Mouse (Mus musculus) limb, embryonic 15.5 days (tissue): ENCODE results near the gene Sh2d6. TPM values are rescaled to one million over a fixed set of nuclear protein-coding genes. Genes with fewer than 3 reads are reported as not detected.

Experiments used
- ATAC-seq: fragments of 200-750 bp; cut with Nextera tagmentation; 2 replicates; pipeline ENCODE4 v1.8.0; 2017; ENCODE audit warnings: low read depth, moderate TSS enrichment; ENCODE audit not compliant: insufficient number of reproducible peaks, low FRiP score, low TSS enrichment
- H3K27ac ChIP-seq: fragments of 300-500 bp; sonication (generic); 2 replicates; pipeline ENCODE4 v1.5.1; 2015; ENCODE audit warnings: moderate library complexity, mild to moderate bottlenecking, inconsistent platforms
- H3K27me3 ChIP-seq: fragments of 300-500 bp; sonication (generic); 2 replicates; pipeline ENCODE4 v1.6.1; 2015; ENCODE audit warnings: inconsistent platforms
- H3K36me3 ChIP-seq: fragments of 300-500 bp; sonication (generic); 2 replicates; pipeline ENCODE4 v1.6.1; 2015; ENCODE audit warnings: inconsistent platforms
- H3K4me1 ChIP-seq: fragments of 300-500 bp; sonication (generic); 2 replicates; pipeline ENCODE4 v1.6.1; 2015; ENCODE audit warnings: inconsistent platforms
- H3K4me2 ChIP-seq: fragments of 300-500 bp; sonication (generic); 2 replicates; pipeline ENCODE4 v1.6.1; 2015; ENCODE audit warnings: mild to moderate bottlenecking, inconsistent platforms
- H3K4me3 ChIP-seq: fragments of 300-500 bp; sonication (generic); 2 replicates; pipeline ENCODE4 v1.5.1; 2015; ENCODE audit warnings: mild to moderate bottlenecking, inconsistent platforms
- H3K9ac ChIP-seq: fragments of 300-500 bp; sonication (generic); 2 replicates; pipeline ENCODE4 v1.6.1; 2015; ENCODE audit warnings: inconsistent platforms
- H3K9me3 ChIP-seq: fragments of 300-500 bp; sonication (generic); 2 replicates; pipeline ENCODE4 v1.6.1; 2016; ENCODE audit warnings: inconsistent platforms
- WGBS: fragments of 180-500 bp; shearing (Covaris S2); methylation state at CpG from one replicate; pipeline ENCODE4 v1.1.7; 2015; 5-methylcytosine and 5-hydroxymethylcytosine counted together
- polyA plus RNA-seq: library from polyadenylated mRNA; unstranded; fragments of >200 nt; fragmentation: Nextera tagmentation; extraction: Ambion mirVana; gene quantifications from 2 replicates; pipeline ENCODE4 v1.2.1, GENCODE M21; 2015

Sh2d6 gene
- polyA plus RNA-seq, 1 experiment from 2014 or later, result 0.36 TPM

DNA sequence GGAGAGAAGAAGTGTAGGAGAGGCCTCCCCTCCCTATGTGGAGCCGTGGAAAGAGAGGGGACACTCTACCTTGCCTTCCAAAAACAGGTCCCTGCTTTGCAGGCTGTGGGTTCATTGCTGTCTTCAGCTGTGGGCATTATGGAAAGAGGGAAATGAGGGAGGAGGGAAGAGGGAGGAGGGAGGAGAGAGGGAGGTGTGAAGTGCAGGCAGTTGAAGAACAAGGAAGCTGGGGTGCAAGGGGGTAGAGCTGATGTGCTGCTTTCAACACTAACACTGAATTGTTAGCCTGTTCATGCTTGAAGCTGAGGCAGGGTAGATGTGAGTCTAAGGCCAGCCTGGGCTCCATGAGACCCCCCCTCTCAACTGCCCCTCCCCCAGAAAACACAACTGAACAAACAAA, 2.7 kb downstream of the Sh2d6 start:
- H3K4me1 ChIP-seq, result peaks cover 20% of the 10 kb centered on the region
- H3K4me3 ChIP-seq, result no peak overlapping the region
- no peak for ATAC-seq
- no peak overlapping the region for H3K27ac ChIP-seq
- no peak overlapping the region for H3K4me2 ChIP-seq
- no peak overlapping the region for H3K9ac ChIP-seq
- WGBS, result 68% methylated on average over 1 of the region's 1 CpGs
- H3K9me3 ChIP-seq, result no peaks in the 10 kb centered on the region
- H3K27me3 ChIP-seq, result no peaks in the 10 kb centered on the region
- H3K36me3 ChIP-seq, result no peaks in the 10 kb centered on the region

- ATAC-seq, result no peak
- H3K4me1 ChIP-seq, result peaks cover 50% of the 10 kb centered on the region
- no peak overlapping the region for H3K27ac ChIP-seq
- no peak overlapping the region for H3K4me2 ChIP-seq
- H3K9me3 ChIP-seq, result no peaks in the 10 kb centered on the region
- H3K9ac ChIP-seq, result no peak overlapping the region
- H3K36me3 ChIP-seq, result no peaks in the 10 kb centered on the region
- no peaks in the 10 kb centered on the region for H3K27me3 ChIP-seq
- H3K4me3 ChIP-seq, result no peak overlapping the region
- 86% methylated on average over 6 of the region's 6 CpGs for WGBS
Measured at GRCm38 (mm10) chr6:72515644-72516043, 5.9 kb downstream of the Sh2d6 start.

GRCm38 (mm10) chr6:72513071-72513440, 8.5 kb downstream of the Sh2d6 start:
- Histone ChIP-seq H3K27me3 (no peaks in the 10 kb centered on the region), H3K4me1 (peaks cover 49% of the 10 kb centered on the region), H3K9ac (0 out of 2 replicates have a peak overlapping the region, but pooled peaks have one; percentile 21), H3K9me3 (no peaks in the 10 kb centered on the region), H3K4me3 (peak overlapping the region; percentile 33; the same call in 1 of the 2 replicates), H3K36me3 (no peaks in the 10 kb centered on the region), H3K27ac (peak overlapping the region; percentile 87), H3K4me2 (peak overlapping the region; percentile 58)
- ATAC-seq, result no peak
- 34% methylated on average over 7 of the region's 7 CpGs for WGBS

- H3K4me2 ChIP-seq, result peak overlapping the region; percentile 58
- no peaks in the 10 kb centered on the region for H3K27me3 ChIP-seq
- H3K4me1 ChIP-seq, result peaks cover 49% of the 10 kb centered on the region
- H3K4me3 ChIP-seq, result peak overlapping the region; percentile 33
- no peaks in the 10 kb centered on the region for H3K36me3 ChIP-seq
- H3K27ac ChIP-seq, result peak overlapping the region; percentile 87
- 0 out of 2 replicates have a peak overlapping the region, but pooled peaks have one; percentile 21 for H3K9ac ChIP-seq
- WGBS, result 5% methylated on average over 32 of the region's 33 CpGs
- peak; percentile 64 for ATAC-seq
- no peaks in the 10 kb centered on the region for H3K9me3 ChIP-seq
Measured at GRCm38 (mm10) chr6:72512386-72513070, 9.0 kb downstream of the Sh2d6 start.

GRCm38 (mm10) chr6:72510686-72511421, 10.7 kb downstream of the Sh2d6 start:
- no peak overlapping the region for H3K9ac ChIP-seq
- H3K36me3 ChIP-seq, result no peaks in the 10 kb centered on the region
- H3K27ac ChIP-seq, result peak overlapping the region; percentile 67
- peaks cover 49% of the 10 kb centered on the region for H3K4me1 ChIP-seq
- ATAC-seq, result no peak
- no peak overlapping the region for H3K4me2 ChIP-seq
- no peaks in the 10 kb centered on the region for H3K27me3 ChIP-seq
- no peaks in the 10 kb centered on the region for H3K9me3 ChIP-seq
- no peak overlapping the region for H3K4me3 ChIP-seq
- 48% methylated on average over 6 of the region's 6 CpGs for WGBS

GRCm38 (mm10) chr6:72509872-72510435, 11.6 kb downstream of the Sh2d6 start:
- Histone ChIP-seq H3K9ac (no peak overlapping the region), H3K4me1 (peaks cover 49% of the 10 kb centered on the region), H3K9me3 (no peaks in the 10 kb centered on the region), H3K4me2 (no peak overlapping the region), H3K4me3 (no peak overlapping the region), H3K27ac (peak overlapping the region; percentile 67), H3K27me3 (no peaks in the 10 kb centered on the region), H3K36me3 (no peaks in the 10 kb centered on the region)
- no peak for ATAC-seq
- 64% methylated on average over 2 of the region's 2 CpGs for WGBS

- H3K27ac ChIP-seq, result peak overlapping the region; percentile 71
- no peak overlapping the region for H3K4me3 ChIP-seq
- no peaks in the 10 kb centered on the region for H3K36me3 ChIP-seq
- no peak for ATAC-seq
- H3K4me1 ChIP-seq, result peaks cover 43% of the 10 kb centered on the region
- H3K9ac ChIP-seq, result no peak overlapping the region
- 54% methylated on average over 4 of the region's 4 CpGs for WGBS
- no peaks in the 10 kb centered on the region for H3K27me3 ChIP-seq
- no peak overlapping the region for H3K4me2 ChIP-seq
- H3K9me3 ChIP-seq, result no peaks in the 10 kb centered on the region
Measured at GRCm38 (mm10) chr6:72508596-72508995, 12.9 kb downstream of the Sh2d6 start.

- Histone ChIP-seq H3K4me1 (peaks cover 20% of the 10 kb centered on the region), H3K4me2 (no peak overlapping the region), H3K27ac (no peak overlapping the region), H3K27me3 (no peaks in the 10 kb centered on the region), H3K9me3 (no peaks in the 10 kb centered on the region), H3K9ac (no peak overlapping the region), H3K4me3 (no peak overlapping the region), H3K36me3 (no peaks in the 10 kb centered on the region)
- 74% methylated on average over 1 of the region's 1 CpGs for WGBS
- no peak for ATAC-seq
Measured at GRCm38 (mm10) chr6:72506104-72506503, 15.4 kb downstream of the Sh2d6 start.

DNA sequence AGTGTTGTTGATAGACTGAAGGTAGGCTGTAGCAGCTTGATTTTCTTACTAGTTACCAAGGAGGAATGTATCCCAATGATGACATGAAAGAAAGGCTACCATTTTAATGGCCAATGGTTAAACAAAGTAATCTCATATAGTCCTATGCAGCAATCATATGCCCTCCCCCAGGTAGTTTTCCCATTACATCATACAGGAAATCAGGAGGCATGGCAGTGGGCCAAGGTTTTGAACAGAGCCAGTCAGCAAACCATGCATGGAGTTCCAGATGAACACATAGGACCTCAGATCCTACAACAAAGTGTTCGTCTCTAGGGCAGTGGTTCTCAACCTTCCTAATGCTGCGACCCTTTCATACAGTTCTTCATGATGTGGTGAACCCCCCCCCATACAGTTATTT, 17.6 kb downstream of the Sh2d6 start:
- no peaks in the 10 kb centered on the region for H3K9me3 ChIP-seq
- H3K27me3 ChIP-seq, result no peaks in the 10 kb centered on the region
- H3K4me2 ChIP-seq, result no peak overlapping the region
- H3K4me1 ChIP-seq, result peaks cover 10% of the 10 kb centered on the region
- no peaks in the 10 kb centered on the region for H3K36me3 ChIP-seq
- no peak for ATAC-seq
- H3K9ac ChIP-seq, result no peak overlapping the region
- H3K4me3 ChIP-seq, result no peak overlapping the region
- H3K27ac ChIP-seq, result no peak overlapping the region
- WGBS, result 62% methylated on average over 2 of the region's 2 CpGs

DNA sequence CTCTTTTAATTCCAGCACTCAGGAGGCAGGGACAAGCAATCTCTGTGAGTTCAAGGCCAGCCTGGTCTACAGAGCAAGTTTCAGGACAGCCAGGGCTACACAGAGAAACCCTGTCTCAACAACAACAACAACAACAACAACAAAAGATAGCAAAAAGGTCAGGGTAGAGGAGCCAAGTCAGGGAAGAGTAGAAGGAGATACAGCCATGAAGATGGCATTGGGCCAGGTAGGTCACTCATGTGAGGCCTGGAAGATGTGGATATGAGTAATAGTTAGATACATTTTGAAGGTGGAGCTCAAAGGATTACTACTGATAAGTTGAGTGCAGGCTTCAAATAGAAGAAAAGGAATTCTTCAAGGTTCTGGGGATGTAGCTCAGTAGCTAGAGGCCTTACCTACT, 18.2 kb downstream of the Sh2d6 start:
- no peak for ATAC-seq

DNA sequence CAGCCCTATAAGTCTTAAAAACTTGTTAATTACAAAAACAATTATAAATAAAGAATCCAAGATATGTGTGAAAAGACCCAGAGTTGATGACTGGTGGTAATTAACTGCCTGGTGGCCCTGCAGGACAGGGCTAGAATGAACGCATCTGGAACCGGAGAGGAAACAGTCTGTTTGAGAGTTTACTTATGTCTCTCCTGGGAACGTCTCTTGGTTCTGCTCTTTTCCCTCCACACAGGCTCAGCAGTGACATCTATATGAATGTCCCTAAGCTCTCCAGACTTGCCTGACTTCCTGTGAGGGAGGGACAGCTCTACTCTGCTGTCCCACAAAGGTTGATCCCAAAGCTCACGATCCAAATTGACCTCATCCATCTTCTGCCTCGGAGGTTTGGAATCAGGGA, 22.6 kb downstream of the Sh2d6 start:
- Histone ChIP-seq H3K4me1 (peaks cover 13% of the 10 kb centered on the region), H3K27ac (no peak overlapping the region), H3K4me2 (no peak overlapping the region), H3K9me3 (no peaks in the 10 kb centered on the region), H3K27me3 (no peaks in the 10 kb centered on the region), H3K9ac (no peak overlapping the region), H3K4me3 (no peak overlapping the region), H3K36me3 (no peaks in the 10 kb centered on the region)
- ATAC-seq, result no peak
- 48% methylated on average over 5 of the region's 5 CpGs for WGBS

More for the DNA sequence above, 18.2 kb downstream of the Sh2d6 start:
- Histone ChIP-seq H3K4me3 (no peak overlapping the region), H3K9ac (no peak overlapping the region), H3K27me3 (no peaks in the 10 kb centered on the region), H3K4me1 (peaks cover 7% of the 10 kb centered on the region; the same call in 1 of the 2 replicates), H3K36me3 (no peaks in the 10 kb centered on the region), H3K27ac (no peak overlapping the region), H3K4me2 (no peak overlapping the region), H3K9me3 (no peaks in the 10 kb centered on the region)

DNA sequence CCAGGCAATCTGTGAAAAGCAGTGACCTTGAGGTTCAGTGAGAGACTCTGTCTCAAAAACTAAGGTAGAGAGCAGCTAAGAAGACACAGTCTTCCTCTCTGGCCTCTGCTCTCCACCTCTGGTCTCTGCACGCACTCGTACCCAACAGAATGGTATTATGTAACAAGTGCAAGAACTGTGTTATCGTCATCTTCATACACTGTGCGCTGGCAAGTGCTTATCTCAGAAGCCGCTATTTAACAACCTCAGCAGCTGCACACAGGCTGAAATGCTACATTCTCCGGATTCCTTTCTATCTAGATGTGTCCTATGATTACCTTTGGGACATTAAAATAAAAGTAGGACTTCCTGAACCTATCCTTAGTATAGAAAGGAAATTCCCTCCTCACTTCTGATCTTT, 28.6 kb downstream of the Sh2d6 start:
- H3K27me3 ChIP-seq, result no peaks in the 10 kb centered on the region
- no peaks in the 10 kb centered on the region for H3K9me3 ChIP-seq
- no peak overlapping the region for H3K9ac ChIP-seq
- H3K4me3 ChIP-seq, result no peak overlapping the region
- no peaks in the 10 kb centered on the region for H3K36me3 ChIP-seq
- H3K4me2 ChIP-seq, result no peak overlapping the region
- ATAC-seq, result 0 out of 2 replicates have a peak, but pooled peaks have one; percentile 48
- H3K27ac ChIP-seq, result no peak overlapping the region
- H3K4me1 ChIP-seq, result peaks cover 16% of the 10 kb centered on the region
- WGBS, result 48% methylated on average over 6 of the region's 6 CpGs
